Mouse (Mus musculus) midbrain, embryonic 11.5 days (tissue): Measurements from ENCODE around the gene Gm9936. TPM values are rescaled to one million over a fixed set of nuclear protein-coding genes. Genes with fewer than 3 reads are reported as not detected.

Source experiments
- ATAC-seq: fragments of 200-750 bp; cut with Nextera tagmentation; 2 replicates; pipeline ENCODE4 v1.8.0; 2017; ENCODE audit warnings: moderate TSS enrichment, moderate library complexity; ENCODE audit not compliant: low FRiP score
- DNase-seq: peaks from one replicate; pipeline ENCODE4 v3.0.0; 2015; ENCODE audit warnings: low spot score; ENCODE audit errors: missing footprints
- H3K27ac ChIP-seq: fragments of 300-500 bp; sonication (generic); 2 replicates; pipeline ENCODE4 v1.5.1; 2014; ENCODE audit warnings: low read depth, low read length
- H3K27me3 ChIP-seq: fragments of 300-500 bp; sonication (generic); 2 replicates; pipeline ENCODE4 v1.6.1; 2014; ENCODE audit warnings: mild to moderate bottlenecking, low read length, moderate library complexity, mixed read lengths; ENCODE audit not compliant: control insufficient read depth, insufficient read depth
- H3K36me3 ChIP-seq: fragments of 300-500 bp; sonication (generic); 2 replicates; pipeline ENCODE4 v1.6.1; 2014; ENCODE audit warnings: mild to moderate bottlenecking, low read length, moderate library complexity, mixed read lengths; ENCODE audit not compliant: control insufficient read depth, insufficient read depth
- H3K4me1 ChIP-seq: fragments of 300-500 bp; sonication (generic); 2 replicates; pipeline ENCODE4 v1.6.1; 2014; ENCODE audit warnings: low read length; ENCODE audit not compliant: control insufficient read depth, insufficient read depth
- H3K4me2 ChIP-seq: fragments of 300-500 bp; sonication (generic); 2 replicates; pipeline ENCODE4 v1.6.1; 2014; ENCODE audit warnings: mild to moderate bottlenecking, moderate library complexity
- H3K4me3 ChIP-seq: fragments of 300-500 bp; sonication (generic); 2 replicates; pipeline ENCODE4 v1.5.1; 2014; ENCODE audit warnings: low read depth, low read length
- H3K9ac ChIP-seq: fragments of 300-500 bp; sonication (generic); 2 replicates; pipeline ENCODE4 v1.6.1; 2014; ENCODE audit warnings: low read length
- H3K9me3 ChIP-seq: fragments of 300-500 bp; sonication (generic); 2 replicates; pipeline ENCODE4 v1.6.1; 2016; ENCODE audit warnings: low read length; ENCODE audit not compliant: control insufficient read depth
- WGBS: fragments of 180-500 bp; shearing (Covaris S2); extraction: QIAGEN DNeasy Blood & Tissue Kit; methylation state at CpG from one replicate; pipeline ENCODE4 v1.1.7; 2014; 5-methylcytosine and 5-hydroxymethylcytosine counted together
- polyA plus RNA-seq: library from polyadenylated mRNA; unstranded; fragments of >200 nt; fragmentation: Nextera tagmentation; extraction: Ambion mirVana; gene quantifications from 2 replicates; pipeline ENCODE4 v1.2.1, GENCODE M21; 2014

The Gm9936 gene
- polyA plus RNA-seq = 0.28 and 0.56 TPM in 2 replicates

GRCm38 (mm10) chr5:114858582-114858981 lies at the start of gene Gm9936:
Gm9936 (minus strand) TSS chr5:114858682.
- DNase-seq = no peak
- Histone ChIP-seq H3K36me3 (no peaks in the 10 kb centered on the region), H3K9me3 (no peaks in the 10 kb centered on the region), H3K4me2 (peak within 1 kb of the TSS; percentile 49), H3K27ac (no peak within 1 kb of the TSS), H3K9ac (peak within 1 kb of the TSS; percentile 55), H3K4me3 (peak within 1 kb of the TSS; percentile 20), H3K4me1 (no peaks in the 10 kb centered on the region), H3K27me3 (no peaks in the 10 kb centered on the region; the same call in 1 of the 2 replicates)
- no peak for ATAC-seq
- WGBS = 84% methylated on average over 12 of the region's 12 CpGs

- no peak for ATAC-seq
- WGBS = 26% methylated on average over 1 of the region's 1 CpGs
- Histone ChIP-seq H3K9me3 (no peaks in the 10 kb centered on the region), H3K4me3 (no peak overlapping the region), H3K27ac (no peak overlapping the region), H3K36me3 (no peaks in the 10 kb centered on the region), H3K9ac (no peak overlapping the region), H3K27me3 (no peaks in the 10 kb centered on the region), H3K4me1 (no peaks in the 10 kb centered on the region), H3K4me2 (no peak overlapping the region)
- DNase-seq = peak; percentile 91
Observed at GRCm38 (mm10) chr5:114902413-114902812, 43.9 kb upstream of the Gm9936 start.

GRCm38 (mm10) chr5:114898857-114899256 lies 40.4 kb upstream of the Gm9936 start:
- no peak overlapping the region for H3K9ac ChIP-seq
- H3K36me3 ChIP-seq = no peaks in the 10 kb centered on the region
- no peak for DNase-seq
- H3K27ac ChIP-seq = no peak overlapping the region
- no peak for ATAC-seq
- no peaks in the 10 kb centered on the region for H3K27me3 ChIP-seq
- no peaks in the 10 kb centered on the region for H3K9me3 ChIP-seq
- H3K4me2 ChIP-seq = no peak overlapping the region
- no peak overlapping the region for H3K4me3 ChIP-seq
- H3K4me1 ChIP-seq = no peaks in the 10 kb centered on the region
- 83% methylated on average over 7 of the region's 7 CpGs for WGBS

- no peak overlapping the region for H3K27ac ChIP-seq
- H3K4me2 ChIP-seq = no peak overlapping the region
- no peak overlapping the region for H3K4me3 ChIP-seq
- H3K4me1 ChIP-seq = no peaks in the 10 kb centered on the region
- peak; percentile 83 for DNase-seq
- no peaks in the 10 kb centered on the region for H3K36me3 ChIP-seq
- ATAC-seq = no peak
- H3K9ac ChIP-seq = no peak overlapping the region
- H3K9me3 ChIP-seq = no peaks in the 10 kb centered on the region
- no peaks in the 10 kb centered on the region for H3K27me3 ChIP-seq
- WGBS = 14% methylated on average over 7 of the region's 7 CpGs
Observed at GRCm38 (mm10) chr5:114897374-114897793, 38.9 kb upstream of the Gm9936 start.

GRCm38 (mm10) chr5:114896688-114897373 lies 38.3 kb upstream of the Gm9936 start, which contains the start of gene Oasl2:
Oasl2 (plus strand) TSS chr5:114896936.
- Histone ChIP-seq H3K4me2 (no peak within 1 kb of the TSS), H3K9ac (no peak within 1 kb of the TSS), H3K27me3 (no peaks in the 10 kb centered on the region), H3K27ac (no peak within 1 kb of the TSS), H3K4me3 (no peak within 1 kb of the TSS), H3K4me1 (no peaks in the 10 kb centered on the region), H3K9me3 (no peaks in the 10 kb centered on the region), H3K36me3 (no peaks in the 10 kb centered on the region)
- ATAC-seq = no peak
- DNase-seq = no peak
- 76% methylated on average over 13 of the region's 13 CpGs for WGBS

- 87% methylated on average over 4 of the region's 4 CpGs for WGBS
- H3K4me1 ChIP-seq = no peaks in the 10 kb centered on the region
- H3K9me3 ChIP-seq = no peaks in the 10 kb centered on the region
Observed at GRCm38 (mm10) chr5:114895542-114895941, 37.1 kb upstream of the Gm9936 start.

GRCm38 (mm10) chr5:114888995-114889394 lies 30.5 kb upstream of the Gm9936 start:
- Histone ChIP-seq H3K9me3 (no peaks in the 10 kb centered on the region), H3K27ac (no peak overlapping the region), H3K4me3 (no peak overlapping the region), H3K27me3 (no peaks in the 10 kb centered on the region), H3K4me1 (no peaks in the 10 kb centered on the region), H3K9ac (no peak overlapping the region), H3K4me2 (no peak overlapping the region), H3K36me3 (no peaks in the 10 kb centered on the region)
- no peak for DNase-seq
- ATAC-seq = no peak
- 85% methylated on average over 2 of the region's 2 CpGs for WGBS

More at GRCm38 (mm10) chr5:114895542-114895941, 37.1 kb upstream of the Gm9936 start:
- no peak for DNase-seq
- no peak overlapping the region for H3K4me3 ChIP-seq
- ATAC-seq = no peak
- no peak overlapping the region for H3K4me2 ChIP-seq
- no peaks in the 10 kb centered on the region for H3K27me3 ChIP-seq
- H3K27ac ChIP-seq = no peak overlapping the region
- no peaks in the 10 kb centered on the region for H3K36me3 ChIP-seq
- H3K9ac ChIP-seq = no peak overlapping the region

- 87% methylated on average over 6 of the region's 6 CpGs for WGBS
- Histone ChIP-seq H3K9me3 (no peaks in the 10 kb centered on the region), H3K9ac (no peak overlapping the region), H3K36me3 (no peaks in the 10 kb centered on the region), H3K4me2 (no peak overlapping the region), H3K27me3 (no peaks in the 10 kb centered on the region), H3K4me3 (no peak overlapping the region), H3K27ac (no peak overlapping the region), H3K4me1 (no peaks in the 10 kb centered on the region)
- ATAC-seq (no peak), DNase-seq (no peak)
Observed at GRCm38 (mm10) chr5:114886801-114887200, 28.3 kb upstream of the Gm9936 start.

- H3K9ac ChIP-seq = no peak overlapping the region
- no peak overlapping the region for H3K4me2 ChIP-seq
- no peaks in the 10 kb centered on the region for H3K36me3 ChIP-seq
- H3K27ac ChIP-seq = no peak overlapping the region
- no peaks in the 10 kb centered on the region for H3K27me3 ChIP-seq
- H3K9me3 ChIP-seq = no peaks in the 10 kb centered on the region
- H3K4me3 ChIP-seq = no peak overlapping the region
- 0 out of 2 replicates have a peak, but pooled peaks cover 2% of the 10 kb centered on the region for H3K4me1 ChIP-seq
- 96% methylated on average over 11 of the region's 11 CpGs for WGBS
- no peak for DNase-seq
- no peak for ATAC-seq
Observed at GRCm38 (mm10) chr5:114883022-114883421, 24.5 kb upstream of the Gm9936 start.
